Mouse (Mus musculus) cerebellum, adult 9-10 months (tissue): ENCODE measurements around the gene Cldn34d.

Source experiments
- DNase-seq: peaks from one replicate; pipeline ENCODE4 v3.0.0; 2022

Cldn34d gene

GRCm38 (mm10) chrX:76602824-76603223 lies at the start of gene Cldn34d:
Gene Cldn34d, minus strand, starts transcription at chrX:76602924.
- no peak for DNase-seq

GRCm38 (mm10) chrX:76598459-76599206 lies 4.1 kb downstream of the Cldn34d start:
- peak; percentile 1 for DNase-seq
